Comparison of ENCODE assay signal across 27 mouse cellular contexts in genomic region chr8:13793097-13793745, GRCm38 (mm10). TPM values are rescaled to one million over a fixed set of nuclear protein-coding genes. Genes with fewer than 3 reads are reported as not detected.
"Had no signal": no experiment of that assay in that cellular context is flagged by ENCODE, and none has a peak within 500 bp of the region (broad histone marks: within the 10 kb centered on the region; RNA-seq: fewer than 3 reads in every experiment).

No protein-coding gene starts in this region.

- H3K27me3 ChIP-seq: kidney, embryonic 15.5 days; limb, embryonic 12.5 days; limb, embryonic 15.5 days; midbrain, embryonic 12.5 days; midbrain, embryonic 15.5 days; neural tube, embryonic 12.5 days; neural tube, embryonic 15.5 days had no signal

- H3K9ac ChIP-seq: kidney, embryonic 15.5 days; limb, embryonic 12.5 days; limb, embryonic 15.5 days; liver, embryonic 14.5 days; liver, postnatal 0 days; lung, embryonic 14.5 days; midbrain, embryonic 12.5 days; midbrain, embryonic 15.5 days; neural tube, embryonic 12.5 days; neural tube, embryonic 15.5 days had no signal

- H3K9me3 ChIP-seq: kidney, embryonic 15.5 days; limb, embryonic 12.5 days; limb, embryonic 15.5 days; midbrain, embryonic 12.5 days; midbrain, embryonic 15.5 days; neural tube, embryonic 12.5 days; neural tube, embryonic 15.5 days had no signal

- DNase-seq: kidney, postnatal 10 days; left cerebral cortex, postnatal 4 days; liver, postnatal 0 days; lung, embryonic 14.5 days; right cerebral cortex, adult 18-20 months had no signal

- H3K4me1 ChIP-seq: kidney, embryonic 15.5 days; limb, embryonic 12.5 days; limb, embryonic 15.5 days; midbrain, embryonic 12.5 days; midbrain, embryonic 15.5 days; neural tube, embryonic 12.5 days; neural tube, embryonic 15.5 days had no signal

- H3K4me2 ChIP-seq: kidney, embryonic 15.5 days; limb, embryonic 12.5 days; limb, embryonic 15.5 days; liver, embryonic 11.5 days; lung, embryonic 14.5 days; midbrain, embryonic 12.5 days; midbrain, embryonic 15.5 days; neural tube, embryonic 12.5 days; neural tube, embryonic 15.5 days had no signal

- H3K27ac ChIP-seq: kidney, embryonic 15.5 days; limb, embryonic 12.5 days; limb, embryonic 15.5 days; liver, embryonic 14.5 days; macrophage; midbrain, embryonic 12.5 days; midbrain, embryonic 15.5 days; neural tube, embryonic 12.5 days; neural tube, embryonic 15.5 days had no signal

- ATAC-seq: liver, postnatal 0 days; lung, postnatal 0 days; midbrain, embryonic 15.5 days had no signal

- H3K4me3 ChIP-seq: kidney, embryonic 15.5 days; limb, embryonic 12.5 days; limb, embryonic 15.5 days; midbrain, embryonic 12.5 days; midbrain, embryonic 15.5 days; neural tube, embryonic 12.5 days; neural tube, embryonic 15.5 days had no signal

RNA-seq across cellular contexts. Expression of gene AF366264, which starts 45.0 kb away (rescaled TPM):
- total RNA-seq: layer of hippocampus, adult 18-20 months; layer of hippocampus, postnatal 14 days; left cerebral cortex, adult 8-10 months; left cerebral cortex, postnatal 14 days; left cerebral cortex, postnatal 4 days; megakaryocyte, adult 5-6 weeks had no signal
- polyA plus RNA-seq: kidney, adult 2 months; kidney, embryonic 15.5 days; limb, embryonic 12.5 days; limb, embryonic 15.5 days; liver, embryonic 11.5 days; liver, embryonic 14.5 days; liver, postnatal 0 days; lung, embryonic 14.5 days; lung, postnatal 0 days; macrophage; midbrain, embryonic 12.5 days; midbrain, embryonic 15.5 days; neural tube, embryonic 12.5 days; neural tube, embryonic 15.5 days; small intestine, adult 2 months; spleen, adult 2 months; stomach, embryonic 16.5 days; thymus, postnatal 0 days; urinary bladder, adult 2 months had no signal
